Comparison of ENCODE assay signal across 8 mouse cellular contexts in the genomic region with DNA sequence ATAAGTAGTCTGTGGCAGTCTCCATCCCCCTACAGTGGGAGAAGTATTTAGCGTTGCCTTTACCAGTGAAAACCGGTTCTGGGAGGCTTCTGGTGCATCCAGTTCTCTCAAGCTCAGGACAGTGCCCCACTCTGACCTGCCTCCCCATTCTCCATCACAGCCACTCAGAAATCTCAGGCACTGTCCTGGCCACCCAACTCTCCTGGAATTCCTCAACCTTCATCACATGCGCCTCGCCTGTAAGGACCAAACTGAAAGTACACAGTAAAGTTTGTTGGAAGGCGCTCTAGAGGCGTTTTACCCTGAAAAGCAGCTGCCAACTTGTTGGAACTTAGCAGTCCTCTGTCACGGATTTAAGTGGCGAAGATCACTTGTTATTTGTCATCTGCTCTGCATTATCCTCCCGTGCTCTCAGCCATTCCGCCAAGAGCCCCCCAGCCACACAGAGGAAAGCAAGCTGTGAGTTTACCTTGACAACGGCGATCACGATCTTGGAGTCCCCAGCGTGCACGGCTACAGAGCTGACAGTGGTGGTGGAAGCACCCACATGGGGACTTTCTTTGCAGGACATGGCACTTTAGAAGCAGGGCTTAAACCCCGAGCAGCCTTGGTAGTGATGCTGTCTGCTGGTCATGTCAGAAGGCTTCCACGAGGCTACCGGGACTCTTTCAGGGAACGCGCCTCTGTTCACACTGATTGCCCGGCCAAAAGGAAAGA. TPM values are rescaled to one million over a fixed set of nuclear protein-coding genes. Genes with fewer than 3 reads are reported as not detected.
DNase-seq lines count a peak whose midpoint lies in the region; ATAC-seq and TF ChIP-seq lines count a peak whose summit lies in the region.

No protein-coding gene starts in this region.

- H3K9me3 ChIP-seq in embryonic facial prominence, embryonic 12.5 days = no peaks in the 10 kb centered on the region
- no peaks in the 10 kb centered on the region for H3K9me3 ChIP-seq in heart, embryonic 10.5 days
- no peaks in the 10 kb centered on the region for H3K9me3 ChIP-seq in lung, embryonic 15.5 days
- no peaks in the 10 kb centered on the region for H3K9me3 ChIP-seq in neural tube, embryonic 15.5 days (replicated peaks)

- peak; percentile 66; the same call in 1 of the 2 replicates for ATAC-seq in embryonic facial prominence, embryonic 12.5 days (ENCODE audit: insufficient number of reproducible peaks, insufficient read depth, low FRiP score, low TSS enrichment)
- ATAC-seq in lung, embryonic 15.5 days (ENCODE audit: borderline replicate concordance, extremely low read depth, low FRiP score, low TSS enrichment) = peak; percentile 61; the same call in 1 of the 2 replicates
- peak; percentile 16; the same call in 1 of the 2 replicates for ATAC-seq in neural tube, embryonic 15.5 days (ENCODE audit: low FRiP score)

- H3K36me3 ChIP-seq in embryonic facial prominence, embryonic 12.5 days = no peaks in the 10 kb centered on the region
- H3K36me3 ChIP-seq in heart, embryonic 10.5 days = peaks cover 24% of the 10 kb centered on the region
- no peaks in the 10 kb centered on the region for H3K36me3 ChIP-seq in kidney, adult 2 months (ENCODE audit: control insufficient read depth, insufficient read depth, low read length)
- H3K36me3 ChIP-seq in lung, embryonic 15.5 days = no peaks in the 10 kb centered on the region
- no peaks in the 10 kb centered on the region for H3K36me3 ChIP-seq in neural tube, embryonic 15.5 days

- peak overlapping the region; percentile 42; the same call in 1 of the 2 replicates for H3K27ac ChIP-seq in embryonic facial prominence, embryonic 12.5 days
- peak overlapping the region; percentile 97 for H3K27ac ChIP-seq in heart, embryonic 10.5 days
- peak overlapping the region; percentile 84 for H3K27ac ChIP-seq in kidney, adult 2 months (ENCODE audit: insufficient read depth, low read depth, low read length)
- peak overlapping the region; percentile 88 for H3K27ac ChIP-seq in lung, embryonic 15.5 days
- peak overlapping the region; percentile 33; the same call in 1 of the 2 replicates for H3K27ac ChIP-seq in neural tube, embryonic 15.5 days (replicated peaks)

- TF ChIP-seq POLR2A in kidney, adult 2 months (IDR thresholded peaks at IDR 0.05; ENCODE audit: low read depth, low read length) = no peak

- H3K4me3 ChIP-seq in embryonic facial prominence, embryonic 12.5 days = peak overlapping the region; percentile 44
- peak overlapping the region; percentile 76 for H3K4me3 ChIP-seq in heart, embryonic 10.5 days
- peak overlapping the region; percentile 65 for H3K4me3 ChIP-seq in kidney, adult 2 months (ENCODE audit: insufficient read depth, low read depth, low read length)
- H3K4me3 ChIP-seq in lung, embryonic 15.5 days = peak overlapping the region; percentile 50
- peak overlapping the region; percentile 38 for H3K4me3 ChIP-seq in neural tube, embryonic 15.5 days (replicated peaks)

- peak overlapping the region; percentile 44; the same call in 1 of the 2 replicates for H3K9ac ChIP-seq in embryonic facial prominence, embryonic 12.5 days
- H3K9ac ChIP-seq in lung, embryonic 15.5 days = peak overlapping the region; percentile 50
- H3K9ac ChIP-seq in neural tube, embryonic 15.5 days (replicated peaks) = peak overlapping the region; percentile 43

- H3K4me2 ChIP-seq in embryonic facial prominence, embryonic 12.5 days (replicated peaks) = peak overlapping the region; percentile 88
- H3K4me2 ChIP-seq in lung, embryonic 15.5 days = peak overlapping the region; percentile 90
- peak overlapping the region; percentile 72 for H3K4me2 ChIP-seq in neural tube, embryonic 15.5 days

- H3K27me3 ChIP-seq in embryonic facial prominence, embryonic 12.5 days = no peaks in the 10 kb centered on the region
- H3K27me3 ChIP-seq in heart, embryonic 10.5 days (ENCODE audit: insufficient read depth, poor library complexity, severe bottlenecking) = no peaks in the 10 kb centered on the region
- no peaks in the 10 kb centered on the region for H3K27me3 ChIP-seq in kidney, adult 2 months (replicated peaks; ENCODE audit: control insufficient read depth, insufficient read depth, low read length)
- H3K27me3 ChIP-seq in lung, embryonic 15.5 days = no peaks in the 10 kb centered on the region
- no peaks in the 10 kb centered on the region for H3K27me3 ChIP-seq in neural tube, embryonic 15.5 days (replicated peaks)

- WGBS in embryonic facial prominence, embryonic 12.5 days = 1% methylated on average over 21 of the region's 21 CpGs
- 1% methylated on average over 21 of the region's 21 CpGs for WGBS in heart, embryonic 10.5 days
- under 1% methylated on average over 21 of the region's 21 CpGs for WGBS in kidney, adult 2 months
- WGBS in lung, embryonic 15.5 days = 2% methylated on average over 21 of the region's 21 CpGs
- 7% methylated on average over 21 of the region's 21 CpGs for WGBS in neural tube, embryonic 15.5 days

- DNase-seq in cerebellum, postnatal 10 days = peak; percentile 27 to 31
- DNase-seq in cerebellum, adult 11 months = no peak
- DNase-seq in heart, embryonic 10.5 days (ENCODE audit: low spot score) = peak; percentile 88
- DNase-seq in kidney, adult 2 months = peak; percentile 76
- no peak for DNase-seq in MN1 (ENCODE audit: low spot score)

- TF ChIP-seq CTCF in kidney, adult 2 months (conservative IDR thresholded peaks at IDR 0.05; ENCODE audit: insufficient read depth, insufficient read length, low read depth, low read length) = no peak

- H3K4me1 ChIP-seq in embryonic facial prominence, embryonic 12.5 days = peaks cover 13% of the 10 kb centered on the region
- H3K4me1 ChIP-seq in heart, embryonic 10.5 days = peaks cover 63% of the 10 kb centered on the region
- H3K4me1 ChIP-seq in kidney, adult 2 months (ENCODE audit: control insufficient read depth, insufficient read depth, low read length) = peaks cover 46% of the 10 kb centered on the region
- H3K4me1 ChIP-seq in lung, embryonic 15.5 days = peaks cover 50% of the 10 kb centered on the region
- peaks cover 41% of the 10 kb centered on the region for H3K4me1 ChIP-seq in neural tube, embryonic 15.5 days

RNA-seq across cellular contexts. Expression of a gene that starts 0.4 kb away (rescaled TPM):
- 9.0 and 14.9 TPM in 2 replicates for polyA plus RNA-seq in embryonic facial prominence, embryonic 12.5 days (2016; fragmentation: Nextera tagmentation; extraction: Ambion mirVana)
- polyA plus RNA-seq in heart, embryonic 10.5 days (2016; fragmentation: Nextera tagmentation; extraction: Ambion mirVana) = 150 and 241 TPM in 2 replicates
- polyA plus RNA-seq in kidney, adult 2 months (2012; rRNA removed) = 12.8 and 16.0 TPM in 2 replicates
- polyA plus RNA-seq in lung, embryonic 15.5 days (2015; fragmentation: Nextera tagmentation; extraction: Ambion mirVana) = 12.7 and 19.6 TPM in 2 replicates
- 7.1 and 9.6 TPM in 2 replicates for polyA plus RNA-seq in neural tube, embryonic 15.5 days (2015; fragmentation: Nextera tagmentation; extraction: Ambion mirVana)

Comparison
In these comparisons a context has a peak if more than half of its experiments do, and no peak if none do; other contexts are left out.
1. DNase-seq: peak in cerebellum, postnatal 10 days (2 of 2), heart, embryonic 10.5 days (single experiment) and kidney, adult 2 months (single experiment); none in cerebellum, adult 11 months (single experiment) and MN1 (single experiment).
2. ATAC-seq: peak in every context shown above with its lines; median percentile 66 in embryonic facial prominence, embryonic 12.5 days; 61 in lung, embryonic 15.5 days; 16 in neural tube, embryonic 15.5 days.
3. H3K27ac ChIP-seq: peak in every context shown above with its lines; median percentile 97 in heart, embryonic 10.5 days; 88 in lung, embryonic 15.5 days; 84 in kidney, adult 2 months; 42 in embryonic facial prominence, embryonic 12.5 days; 33 in neural tube, embryonic 15.5 days.
4. Peak in every context shown above with its lines, with median percentiles within 50 percentile points of each other: H3K4me2 ChIP-seq, H3K4me3 ChIP-seq and H3K9ac ChIP-seq.